Comparison of ENCODE assay signal across 11 mouse cellular contexts in genomic region chr6:99117411-99117810, GRCm38 (mm10).
A peak's percentile ranks its signal among the peaks of the same experiment; 100 is the strongest.
DNase-seq lines count a peak whose midpoint lies in the region.
"Had no signal": no experiment of that assay in that cellular context is flagged by ENCODE, and none has a peak within 500 bp of the region (broad histone marks: within the 10 kb centered on the region; RNA-seq: fewer than 3 reads in every experiment).

No protein-coding gene starts in this region.

- peak; percentile 66 to 81 for DNase-seq in adrenal gland, adult (ENCODE audit: inconsistent age in 2 of 2, low spot score in 1 of 2)
- DNase-seq in adrenal gland, postnatal 4 days (ENCODE audit: low spot score in 2 of 2) = no peak
- peak; percentile 80 for DNase-seq in adrenal gland, adult 2 months
- DNase-seq in adrenal gland, postnatal 14 days = peak; percentile 67
- no peak for DNase-seq in lung, postnatal 4 days
- no peak for DNase-seq in cerebellum, adult 11-12 months
- DNase-seq: cerebellum, adult 18-20 months; cerebellum, adult 9-10 months; cerebellum, postnatal 14 days; gastrocnemius, postnatal 10 days; gastrocnemius, postnatal 36 days had no signal

Comparison
In these comparisons a context has a peak if more than half of its experiments do, and no peak if none do; other contexts are left out.
1. DNase-seq: peak in adrenal gland, adult (2 of 2), adrenal gland, adult 2 months (single experiment) and adrenal gland, postnatal 14 days (single experiment); none in adrenal gland, postnatal 4 days (0 of 2), lung, postnatal 4 days (0 of 2) and cerebellum, adult 11-12 months (single experiment).